Mouse (Mus musculus) inflammation-experienced regulatory T-cells, adult 6 months (primary cell): ENCODE data around the gene Sema3b. TPM values are rescaled to one million over a fixed set of nuclear protein-coding genes. Genes with fewer than 3 reads are reported as not detected.

Experiments
- ATAC-seq: one replicate; pipeline ENCODE4 v1.8.0; 2017
- polyA plus RNA-seq, 3 experiments: library from polyadenylated mRNA; unstranded; fragments of 100-300 nt; shearing (Covaris generic); gene quantifications; one replicate each; pipeline ENCODE4 v1.2.1; 2017

Sema3b gene
- polyA plus RNA-seq, 3 experiments from 2014 or later = not detected

DNA sequence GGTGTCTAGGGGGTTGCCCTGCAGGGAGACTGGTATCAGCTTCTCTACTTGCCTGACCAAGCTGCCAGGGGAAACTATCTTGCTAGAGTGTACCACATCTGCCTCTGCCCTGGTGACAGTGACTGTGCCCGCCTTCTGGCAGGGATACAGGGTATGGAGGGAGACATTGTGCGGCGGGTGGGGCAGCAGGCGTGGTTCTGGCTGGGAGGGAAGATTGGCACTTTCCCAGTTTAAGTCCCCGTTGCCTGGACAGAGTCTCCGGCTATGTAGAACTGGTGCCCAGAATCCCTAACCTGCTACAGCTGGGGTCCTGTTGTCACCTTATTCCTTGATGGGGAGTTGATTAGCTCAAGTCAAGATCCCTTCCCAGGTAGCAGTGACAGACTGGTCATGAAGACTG is 23.4 kb upstream of the Sema3b start:
- no peak for ATAC-seq

DNA sequence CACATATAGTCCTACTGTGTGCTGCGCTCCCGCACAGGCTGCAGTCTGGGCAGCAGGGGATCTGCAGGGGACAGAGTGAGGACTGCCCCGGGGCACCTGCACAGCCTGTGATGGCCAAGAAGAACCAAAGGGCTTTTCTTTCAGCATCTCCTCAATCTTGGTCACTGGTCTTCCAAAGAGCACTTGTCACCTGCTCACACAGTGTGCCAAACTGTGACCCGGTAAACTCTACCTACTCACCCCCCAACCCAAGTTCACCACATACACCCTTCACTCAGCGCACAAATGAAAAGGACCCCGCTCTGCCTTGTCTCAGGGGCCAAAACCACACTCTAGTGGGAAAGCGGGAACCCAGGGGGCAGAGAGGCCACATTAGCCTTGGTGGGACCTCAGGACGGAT is 22.8 kb upstream of the Sema3b start:
- no peak for ATAC-seq

DNA sequence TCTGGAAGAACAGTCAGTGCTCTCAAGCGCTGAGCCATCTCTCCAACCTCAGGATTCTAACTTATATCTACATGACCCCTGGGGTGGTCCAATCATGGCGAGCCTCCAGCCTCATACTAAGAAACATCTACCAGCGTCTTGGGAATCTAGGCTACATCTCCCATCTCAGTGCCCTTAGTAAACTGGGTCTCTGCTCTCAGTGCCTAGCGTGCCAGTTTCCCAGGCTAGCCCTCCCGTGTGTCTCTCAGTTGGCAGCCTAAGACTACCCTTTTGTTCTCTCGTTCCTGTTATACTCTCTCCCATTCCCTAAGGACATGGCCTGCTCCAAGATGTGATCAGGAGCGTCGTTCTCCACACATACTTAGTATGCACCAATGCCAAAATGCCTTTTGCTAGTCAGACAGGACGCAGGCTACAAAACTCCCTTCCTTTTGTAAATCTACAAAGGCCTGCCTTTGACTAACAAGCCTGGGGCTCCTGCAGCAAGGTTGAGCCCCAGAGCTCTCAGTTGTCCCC is 22.3 kb upstream of the Sema3b start:
- ATAC-seq = no peak

DNA sequence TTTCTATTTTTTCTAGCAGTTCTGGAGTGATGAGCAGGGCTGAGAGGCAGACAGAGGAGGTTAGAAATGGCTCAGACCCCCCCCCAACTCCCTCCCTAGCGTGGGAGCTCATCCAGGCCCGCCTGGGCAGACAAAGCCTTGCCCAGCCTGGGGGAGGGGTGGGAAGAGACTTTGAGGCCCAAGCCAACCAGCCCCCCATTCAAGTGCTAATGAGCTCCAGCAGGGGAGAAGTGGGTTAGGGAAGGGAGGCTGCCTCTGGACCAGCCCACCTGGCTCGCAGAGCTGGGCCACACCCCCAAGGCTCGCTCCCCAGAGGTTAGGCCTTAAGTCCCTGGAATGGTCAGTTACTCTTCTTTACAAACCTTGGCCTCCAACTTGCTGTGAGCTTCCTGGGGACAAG is 21.5 kb upstream of the Sema3b start:
- no peak for ATAC-seq

DNA sequence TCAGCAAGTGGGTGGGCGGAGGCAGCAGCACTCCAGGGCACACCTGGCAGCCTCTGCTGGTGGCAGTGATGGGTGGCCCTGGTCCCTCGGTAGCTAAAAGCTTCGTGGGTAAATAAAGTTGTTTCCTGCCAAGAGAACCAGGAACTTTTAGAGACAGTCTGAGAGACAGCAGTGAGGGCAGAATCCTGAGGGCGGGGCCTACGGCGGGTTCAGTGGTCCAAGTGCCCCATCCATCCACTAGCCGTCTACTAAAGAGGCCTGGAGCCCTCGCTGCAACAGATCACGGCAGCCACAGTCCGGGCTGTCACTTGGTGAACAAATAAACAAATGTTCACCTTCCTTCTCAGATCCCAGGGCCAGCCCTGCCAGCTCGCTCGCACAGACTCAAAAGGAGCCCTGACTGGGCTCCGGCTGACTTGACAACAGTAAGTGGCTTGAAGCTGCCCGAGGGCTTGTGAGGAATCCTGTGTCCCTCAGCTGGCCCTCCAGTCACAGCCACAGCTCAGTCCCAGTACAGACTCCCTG is 20.9 kb upstream of the Sema3b start:
- ATAC-seq = peak; percentile 21

DNA sequence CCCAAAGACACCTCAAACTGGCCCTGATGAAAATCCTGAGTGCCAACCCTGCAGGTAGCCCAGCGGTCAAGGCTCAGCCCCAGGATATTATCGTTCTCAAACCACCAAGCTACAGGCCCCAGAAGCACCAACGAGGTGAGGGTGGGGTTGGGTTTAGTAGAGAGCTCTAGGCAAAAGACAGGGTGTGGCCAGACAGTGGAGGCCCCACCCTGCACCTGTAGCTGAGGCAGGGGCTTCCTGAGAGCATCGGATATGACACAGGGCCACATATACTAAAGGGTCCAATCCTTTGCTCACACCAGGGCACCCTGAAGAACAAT is 20.3 kb upstream of the Sema3b start:
- ATAC-seq = no peak

DNA sequence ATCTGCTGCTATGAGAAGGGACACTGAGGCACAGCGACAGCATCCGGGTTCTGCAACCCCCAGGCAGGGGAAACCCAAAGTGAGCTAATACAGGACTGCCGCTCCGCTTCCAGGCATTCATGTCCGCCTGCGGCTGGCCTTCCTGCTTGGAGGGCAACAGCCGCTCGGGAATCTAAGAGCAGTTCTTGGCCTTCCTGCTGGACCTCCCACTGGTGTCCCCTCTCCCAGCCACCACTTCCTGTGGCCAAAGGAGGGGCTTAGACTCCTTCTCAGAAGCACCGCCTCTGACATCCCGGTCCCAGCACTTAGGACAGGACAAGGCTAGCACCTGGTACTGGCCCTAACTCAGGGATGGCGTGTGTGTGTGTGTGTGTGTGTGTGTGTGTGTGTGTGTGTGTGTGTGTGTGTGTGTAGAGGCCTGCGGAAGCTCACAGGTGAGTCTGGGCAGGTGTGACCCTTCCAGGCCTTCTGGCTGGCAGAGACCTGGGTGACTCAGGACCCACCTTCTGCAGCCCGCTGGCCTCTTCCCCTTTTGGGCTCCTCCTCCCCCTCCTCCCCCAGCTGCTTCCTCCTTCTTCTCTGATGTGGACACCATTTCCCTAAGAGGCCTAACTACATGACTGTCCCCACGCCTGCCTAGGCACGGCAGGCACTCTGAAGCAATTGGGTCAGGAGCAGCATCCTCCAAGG is 19.8 kb upstream of the Sema3b start:
- no peak for ATAC-seq

DNA sequence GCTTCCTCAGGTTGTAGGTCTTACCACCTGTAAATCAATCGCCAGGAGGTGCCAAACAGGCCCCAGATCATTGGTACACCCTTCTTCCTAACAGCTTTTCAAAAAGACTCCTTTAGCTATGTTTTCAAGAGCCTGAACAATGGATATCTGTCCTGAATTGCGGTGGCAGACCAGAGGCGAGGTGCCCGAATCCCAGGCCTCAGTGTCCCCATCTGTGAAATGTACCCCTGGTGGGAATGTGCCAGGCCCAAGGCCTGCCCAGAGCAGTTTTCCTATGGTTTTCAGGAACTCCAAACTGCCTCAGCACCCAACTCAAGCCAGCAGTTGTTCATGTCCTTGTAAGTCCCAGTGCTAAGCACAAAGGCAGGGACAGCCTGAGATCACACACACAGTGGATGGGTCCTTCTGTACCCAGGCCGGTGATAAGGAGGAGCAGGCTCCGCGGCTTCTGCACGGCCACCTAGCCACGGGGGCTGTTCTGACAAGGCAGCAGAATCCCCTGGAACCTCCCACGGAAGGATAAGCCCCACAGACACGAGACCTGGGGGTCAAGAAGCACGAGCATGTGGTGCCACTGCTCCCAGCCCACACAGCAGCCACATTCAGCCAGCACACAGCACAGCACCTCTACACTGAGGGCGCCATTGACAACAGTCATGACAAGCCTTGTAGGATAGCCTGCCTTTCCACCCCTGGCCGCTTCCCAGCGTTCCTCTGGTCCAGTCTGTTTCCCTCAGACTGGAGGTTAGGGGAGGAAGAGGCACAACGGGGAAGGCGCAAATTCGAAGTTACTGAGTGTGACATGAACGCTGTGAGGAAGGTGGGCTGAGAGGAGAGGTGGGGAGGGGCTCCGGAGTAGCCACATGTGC is 18.6 kb upstream of the Sema3b start:
- no peak for ATAC-seq

DNA sequence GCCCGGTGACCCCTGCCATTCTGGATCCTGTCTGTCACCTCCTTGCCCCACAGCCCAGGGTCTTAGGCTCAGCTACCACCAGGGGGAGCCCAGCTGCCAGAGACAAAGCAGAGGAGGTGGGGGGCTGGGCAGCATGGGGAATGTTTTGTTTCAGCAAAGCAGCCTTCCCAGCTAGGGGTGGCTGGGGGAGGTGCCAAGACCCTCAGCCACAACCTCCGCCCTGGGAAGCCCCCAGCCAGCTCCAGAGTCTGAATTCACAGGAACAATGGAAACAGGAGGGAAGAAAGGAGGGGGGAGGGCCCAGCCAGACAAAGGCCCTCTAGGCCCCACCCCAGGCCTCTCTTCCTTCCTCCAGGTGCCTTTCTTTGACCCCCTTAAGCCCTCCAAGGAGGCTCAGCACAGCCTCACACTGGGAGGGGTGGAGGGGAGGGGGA is 17.8 kb upstream of the Sema3b start:
- ATAC-seq = no peak

DNA sequence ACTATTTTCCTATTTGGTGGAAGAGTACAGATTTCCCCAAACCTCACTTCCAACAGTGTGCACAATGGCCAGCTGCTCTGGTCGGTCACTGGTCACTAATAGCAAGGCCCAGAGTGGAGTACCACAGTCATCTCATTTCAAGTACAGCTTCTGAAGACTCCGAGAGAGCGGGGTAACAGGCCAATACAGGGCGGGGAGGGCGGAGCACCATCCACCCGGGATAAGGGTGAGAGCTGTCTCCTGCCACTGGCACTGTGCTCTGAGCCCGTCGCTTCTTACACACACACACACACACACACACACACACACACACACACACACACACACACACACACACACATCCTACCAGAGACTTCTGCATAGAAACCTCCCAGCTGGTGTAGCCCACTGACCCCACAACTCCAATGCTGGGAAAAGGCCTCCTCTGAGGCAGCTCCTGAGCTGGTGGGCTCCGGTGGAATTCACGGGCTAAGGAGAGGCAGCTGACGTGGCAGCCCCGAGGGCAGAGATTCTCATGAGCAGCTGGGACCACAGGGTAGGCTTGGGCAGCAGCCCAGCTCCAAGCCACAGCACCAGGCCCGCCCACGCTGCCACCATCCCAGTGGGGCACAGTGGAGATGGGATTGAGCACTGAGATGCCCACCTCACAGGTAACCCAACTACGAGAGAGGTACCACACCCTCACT is 17.3 kb upstream of the Sema3b start:
- no peak for ATAC-seq

DNA sequence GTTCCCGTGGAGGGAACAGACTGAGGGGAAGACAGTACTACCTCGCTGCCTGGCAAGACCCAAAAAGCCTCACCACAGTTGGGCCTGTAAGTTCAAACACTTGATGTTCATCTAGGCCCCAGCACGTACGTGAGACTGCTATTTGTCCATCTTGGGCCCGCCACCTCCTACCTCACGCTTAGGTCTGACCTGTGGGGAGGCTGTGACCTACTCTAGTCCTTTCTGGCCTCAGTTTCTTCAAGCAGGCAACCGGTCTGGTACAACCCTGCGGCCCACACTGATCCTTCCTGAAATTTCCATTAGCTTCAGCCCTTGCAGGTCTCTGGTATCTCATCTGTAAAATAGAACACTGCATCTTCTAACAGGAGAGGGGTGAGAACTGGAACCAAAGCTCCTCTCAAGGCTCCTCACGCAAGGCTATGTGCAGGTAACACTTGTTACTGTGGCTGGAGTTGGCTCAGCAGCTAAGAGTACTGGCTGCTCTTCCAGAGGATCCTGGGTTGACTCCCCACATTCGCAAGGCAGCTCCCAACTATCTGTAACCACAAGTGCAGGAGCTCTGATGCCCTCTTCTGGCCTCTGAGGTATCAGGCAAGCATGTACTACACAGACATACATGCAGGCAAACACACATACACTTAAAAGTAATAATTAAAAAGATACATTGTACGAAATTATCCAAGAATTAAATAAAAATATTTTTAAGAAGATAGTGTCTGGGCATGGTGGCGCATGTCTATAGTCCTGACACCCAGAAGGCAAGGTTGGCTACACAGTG is 16.5 kb upstream of the Sema3b start:
- no peak for ATAC-seq

DNA sequence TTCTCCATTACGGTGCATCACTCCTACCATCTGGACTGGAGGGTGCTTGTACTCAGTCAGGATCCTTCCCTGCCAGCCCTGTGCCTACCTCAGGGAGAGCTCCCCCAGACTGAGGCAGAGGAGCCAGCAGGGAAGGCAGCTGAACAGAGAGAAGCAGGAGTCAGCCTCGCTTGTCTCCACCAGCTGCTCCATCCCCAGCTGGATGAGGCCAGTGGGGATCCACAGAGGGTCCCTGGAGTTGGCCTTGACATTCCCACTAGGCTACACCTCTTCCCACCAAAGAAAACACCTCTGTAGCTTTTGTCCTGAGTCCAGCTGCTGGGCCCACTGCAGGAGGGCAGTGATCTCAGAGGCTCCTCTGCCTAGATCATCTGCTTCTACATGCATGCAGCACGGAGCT is 15.9 kb upstream of the Sema3b start:
- ATAC-seq = no peak

DNA sequence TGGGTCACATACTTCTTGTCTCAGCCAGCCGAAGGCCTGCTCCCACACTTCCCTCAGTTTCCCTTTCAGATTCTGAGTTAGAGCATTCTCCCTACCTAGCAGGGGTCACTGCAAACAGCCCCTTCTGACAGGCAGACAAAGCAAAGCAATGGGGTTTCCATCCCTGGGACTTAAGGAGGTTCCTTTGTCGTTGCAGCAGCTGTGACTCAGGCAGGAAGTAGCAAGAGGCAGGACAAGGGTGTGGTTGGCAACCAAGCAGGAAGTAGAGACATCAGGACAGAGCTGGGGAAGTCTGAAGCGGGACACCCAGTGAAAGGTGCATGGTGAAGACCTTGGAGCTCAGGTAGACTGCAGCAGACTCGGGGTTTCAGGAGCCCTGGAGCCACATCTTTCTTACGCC is 15.5 kb upstream of the Sema3b start:
- ATAC-seq = peak; percentile 93

DNA sequence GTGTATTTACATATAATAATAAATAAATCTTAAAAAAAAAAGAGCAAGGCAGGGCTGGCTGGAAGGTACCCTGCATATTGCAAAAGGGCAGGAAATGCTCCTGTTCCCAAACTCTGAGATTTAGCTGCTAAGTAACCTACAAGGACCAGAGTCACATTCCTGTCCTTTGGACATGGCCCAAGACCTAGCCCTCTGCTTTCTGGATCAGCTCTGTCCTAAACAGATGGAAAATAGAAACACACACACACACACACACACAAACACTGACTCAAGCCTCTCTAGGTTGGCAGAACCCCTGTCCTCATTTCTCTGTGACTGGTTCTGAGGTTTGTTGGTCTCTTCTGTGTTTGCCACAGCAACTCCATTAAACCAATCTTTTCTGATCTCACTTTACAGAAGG is 11.9 kb upstream of the Sema3b start:
- ATAC-seq = no peak

DNA sequence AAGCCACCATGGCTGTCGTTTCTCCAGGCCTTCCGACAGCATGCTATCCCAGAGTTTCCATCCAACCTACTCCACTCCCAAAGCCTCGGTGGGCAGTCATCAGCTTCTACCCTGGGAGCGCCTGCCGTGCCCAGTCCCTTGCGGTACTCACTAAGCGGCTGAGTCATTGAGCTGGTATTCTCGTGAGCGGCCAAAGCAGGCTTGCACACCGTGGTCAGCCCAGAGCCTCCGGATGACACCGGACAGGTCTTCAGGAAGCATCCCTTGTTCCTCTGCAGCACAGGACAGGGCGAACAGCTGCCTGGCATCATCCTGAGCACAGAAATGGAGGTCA is 10.5 kb upstream of the Sema3b start:
- ATAC-seq = no peak

DNA sequence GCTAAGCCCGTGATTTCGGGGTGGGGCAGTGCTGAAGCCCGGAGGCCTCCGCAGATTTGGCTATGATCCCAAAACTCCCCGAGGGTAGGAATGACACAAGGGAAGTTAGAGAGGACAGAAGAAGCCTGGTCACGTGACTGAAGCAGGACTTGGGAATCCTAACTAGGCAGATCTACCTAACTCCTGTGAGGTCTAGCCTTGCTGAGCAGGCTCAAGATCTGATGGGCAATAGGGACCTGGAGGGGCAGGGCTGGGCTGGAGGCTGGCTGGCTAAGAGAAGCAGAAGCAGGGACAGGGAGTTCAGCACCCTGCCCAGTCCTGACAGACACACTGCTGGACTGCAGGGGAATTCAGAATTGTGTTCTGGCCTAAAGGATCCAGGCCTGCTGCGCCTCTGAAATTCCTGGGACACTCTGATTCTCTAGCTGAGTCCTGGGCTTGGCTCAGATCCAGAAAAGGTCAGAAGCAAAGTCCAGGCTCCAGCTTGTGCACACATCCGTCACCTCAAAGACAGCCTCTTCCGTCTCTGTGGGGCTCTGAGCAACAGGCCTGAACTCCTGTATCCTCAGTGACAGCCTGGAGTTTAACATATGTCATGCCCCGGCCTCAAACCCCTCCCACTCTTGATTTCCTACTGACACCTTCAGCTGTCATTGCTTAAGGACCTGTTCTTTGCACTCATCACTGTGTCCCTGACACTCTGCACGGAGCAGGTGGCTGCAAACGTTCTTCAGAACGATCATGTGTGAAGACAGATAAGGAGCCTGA is 9.9 kb upstream of the Sema3b start:
- no peak for ATAC-seq

DNA sequence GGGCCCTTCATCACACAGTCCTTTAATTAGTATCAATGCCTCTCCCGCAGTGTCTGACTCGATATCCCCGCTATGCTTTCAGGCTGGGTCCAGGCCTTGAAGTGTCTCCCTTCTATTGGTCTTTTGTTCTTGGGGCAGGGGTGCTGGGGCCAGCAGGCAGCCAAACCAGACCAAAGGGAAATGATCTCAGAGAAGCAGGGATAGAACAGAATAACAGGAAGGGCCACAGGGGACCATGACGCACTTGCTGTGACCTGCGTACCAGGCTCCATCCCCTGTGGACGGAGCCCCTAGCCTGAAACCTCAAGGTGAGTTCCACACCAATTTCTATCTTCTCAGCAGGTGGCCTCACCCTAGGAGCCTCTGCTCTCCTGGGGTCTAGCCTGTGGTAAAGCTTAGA is 9.1 kb upstream of the Sema3b start:
- ATAC-seq = no peak

DNA sequence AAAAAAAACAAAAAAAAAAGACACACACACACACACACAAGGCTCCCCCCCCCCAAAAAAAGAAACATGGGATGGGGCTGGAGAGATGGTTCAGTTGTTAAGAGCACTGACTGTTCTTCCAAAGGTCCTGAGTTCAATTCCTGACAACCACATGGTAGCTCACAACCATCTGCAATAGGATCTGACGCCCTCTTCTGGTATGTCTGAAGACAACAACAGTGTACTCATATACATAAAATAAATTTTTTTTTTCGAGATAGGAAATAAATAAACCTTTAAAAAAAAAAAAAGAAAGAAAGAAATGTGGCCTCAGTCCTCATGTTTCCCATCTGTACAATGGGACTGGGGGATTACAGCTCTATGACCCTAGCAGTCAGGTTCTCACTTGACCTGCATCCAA is 8.4 kb upstream of the Sema3b start:
- no peak for ATAC-seq

DNA sequence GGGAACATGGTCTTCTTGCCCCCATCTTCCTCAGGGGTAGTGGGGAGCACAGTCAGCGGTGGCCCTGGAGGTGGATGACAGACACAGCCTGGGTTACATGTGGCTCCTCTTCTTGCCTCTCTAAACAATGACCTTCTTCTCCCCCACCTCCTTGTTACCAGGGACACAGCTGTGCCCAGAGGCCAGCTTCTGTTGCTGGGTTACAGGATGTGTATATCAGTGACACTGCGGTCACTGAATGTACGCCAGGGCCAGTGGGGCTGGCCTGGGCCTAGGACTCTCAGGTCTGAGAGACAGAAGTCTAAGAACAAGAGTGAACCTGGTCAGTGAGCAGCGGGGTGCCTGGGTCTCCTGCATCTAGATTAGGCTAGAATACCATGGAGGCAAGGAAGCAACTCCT is 6.0 kb upstream of the Sema3b start:
- no peak for ATAC-seq

DNA sequence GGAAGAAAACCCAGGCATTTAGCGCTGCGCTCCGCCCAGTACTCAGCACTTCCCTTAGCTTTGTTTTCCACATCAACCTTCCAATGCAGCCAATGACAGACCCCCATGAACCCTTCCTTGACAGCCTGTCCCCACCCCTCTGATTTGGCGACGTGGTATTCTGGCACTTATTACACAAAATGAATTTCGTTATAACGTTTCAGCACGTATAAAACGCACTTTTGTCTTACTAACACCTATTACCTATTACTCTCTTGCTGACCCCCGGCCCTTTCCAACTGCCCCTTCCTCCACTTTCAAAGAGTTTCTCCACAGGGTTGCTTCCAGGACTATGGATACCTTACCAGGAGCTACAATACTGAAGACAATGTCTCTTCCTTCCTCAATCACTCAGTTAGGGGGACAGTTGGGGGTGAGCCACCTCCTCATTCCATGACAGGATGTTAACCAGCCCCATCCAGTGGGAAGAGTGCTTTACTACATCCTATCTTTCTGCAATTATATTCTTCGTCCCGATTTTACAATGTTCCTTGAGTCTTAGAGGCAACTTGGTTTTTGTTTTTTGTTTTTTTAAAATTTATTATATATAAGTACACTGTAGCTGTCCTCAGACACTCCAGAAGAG is 4.0 kb upstream of the Sema3b start:
- peak; percentile 63 for ATAC-seq

DNA sequence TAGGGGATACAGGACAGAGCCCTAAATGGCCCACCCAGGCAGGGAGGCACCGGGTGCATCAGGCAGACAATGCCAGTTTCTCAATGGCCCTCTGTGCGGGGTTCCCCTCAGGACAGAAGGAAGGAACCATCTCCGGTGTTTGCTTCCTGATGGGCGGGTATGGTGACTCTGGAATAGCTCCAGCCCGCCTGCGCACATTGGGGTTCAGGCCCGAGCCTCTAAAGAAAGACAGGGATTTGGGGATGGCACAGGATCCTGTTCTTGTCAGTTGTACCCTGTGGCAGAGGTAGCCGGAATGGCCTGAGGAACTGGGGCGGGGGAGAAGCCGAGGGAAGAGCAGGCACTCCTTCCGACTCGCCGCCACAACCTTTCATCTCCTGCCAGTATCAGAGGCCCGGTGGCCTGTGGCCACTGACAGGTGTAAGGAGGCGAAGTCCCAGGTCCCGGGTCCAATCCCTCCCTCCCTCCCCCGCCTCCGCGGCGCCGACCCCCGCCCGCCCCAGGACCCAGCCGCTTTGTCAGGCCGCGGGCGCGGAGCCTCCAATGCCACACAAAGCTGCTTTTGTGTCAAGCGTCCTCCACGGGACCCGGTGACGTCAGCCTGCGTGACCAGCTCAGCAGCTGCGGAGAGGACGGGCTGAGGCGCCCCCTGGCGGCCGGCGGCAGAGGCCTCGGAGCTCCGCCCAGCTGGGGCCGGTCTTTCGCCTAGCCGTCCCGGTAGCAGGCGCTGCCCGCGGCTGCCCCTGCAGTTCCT is 3.3 kb upstream of the Sema3b start:
- peak; percentile 91 for ATAC-seq
